Mouse (Mus musculus) frontal cortex, postnatal 36 days (tissue): ENCODE data around the gene Lmna.
A peak's percentile ranks its signal among the peaks of the same experiment; 100 is the strongest.

Source experiments
- DNase-seq, 2 experiments: peaks; one replicate each; pipeline ENCODE4 v3.0.0; 2022; ENCODE audit warnings: low spot score in 2 of 2

Gene Lmna

DNA sequence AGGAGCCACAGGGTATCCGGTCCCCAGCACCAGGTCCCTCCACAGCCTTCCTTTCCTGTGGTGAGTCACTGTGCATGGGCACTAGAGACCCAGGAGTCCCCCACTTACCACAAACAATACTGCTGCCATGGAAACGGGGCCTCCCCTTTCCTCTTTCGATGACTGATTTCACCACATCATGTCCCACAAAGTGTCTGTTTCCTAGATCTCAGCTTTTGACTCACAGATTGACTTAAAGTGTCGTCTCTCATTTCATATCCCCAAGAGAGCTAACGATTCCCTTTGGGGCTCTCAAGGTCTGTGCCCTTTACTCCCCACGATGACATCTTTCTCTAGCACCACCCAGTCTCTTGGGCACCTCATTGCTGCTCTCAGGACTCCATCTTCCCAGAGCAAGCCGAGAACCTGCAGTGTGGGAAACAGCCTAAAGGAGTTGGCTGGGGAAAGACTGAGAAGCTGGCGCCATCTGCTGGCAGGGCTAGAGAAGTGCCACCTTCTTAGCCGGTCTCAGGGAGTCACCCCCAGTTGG, 12.1 kb upstream of the Lmna start:
- DNase-seq, result peak; percentile 62 to 70

- no peak for DNase-seq
These were observed 11.4 kb upstream of the Lmna start for GRCm38 (mm10) chr3:88521156-88521555.

DNA sequence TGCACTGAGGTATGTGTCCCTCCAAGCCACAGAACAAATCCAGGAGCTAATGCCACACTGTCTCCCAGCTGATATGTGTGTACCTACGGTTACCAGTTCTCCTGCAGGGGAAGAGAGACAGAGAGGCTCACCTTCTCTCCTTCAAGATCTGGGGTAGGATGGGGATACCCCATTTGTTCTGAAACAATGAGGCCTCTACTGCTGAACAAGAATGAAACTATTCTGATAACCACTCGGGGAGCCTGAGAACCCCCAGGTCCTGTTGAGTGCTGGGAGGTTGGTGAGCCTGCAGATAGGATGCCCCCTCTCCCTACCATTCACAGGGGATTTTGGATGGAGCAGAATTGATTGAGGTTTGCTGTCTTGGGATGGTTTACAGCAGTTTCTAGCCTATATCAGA, 10.3 kb upstream of the Lmna start:
- no peak for DNase-seq

DNA sequence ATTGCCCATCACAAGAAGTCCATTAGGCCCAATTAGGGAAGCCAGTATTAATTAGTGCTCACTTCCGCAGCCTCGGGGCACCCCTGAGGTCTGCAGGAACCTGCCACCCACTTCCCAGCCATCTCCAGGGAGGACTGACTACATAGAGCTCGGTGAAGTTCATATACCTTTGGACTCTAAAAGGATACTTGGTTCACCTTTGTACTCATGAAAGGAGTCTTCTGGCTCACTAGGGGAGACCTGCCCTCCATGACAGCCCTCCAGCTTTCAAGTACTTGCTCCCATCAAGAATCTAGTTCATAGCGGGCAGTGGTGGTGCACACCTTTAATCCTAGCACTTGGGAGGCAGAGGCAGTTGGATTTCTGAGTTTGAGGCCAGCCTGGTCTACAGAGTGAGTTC, 8.7 kb upstream of the Lmna start:
- no peak for DNase-seq

DNA sequence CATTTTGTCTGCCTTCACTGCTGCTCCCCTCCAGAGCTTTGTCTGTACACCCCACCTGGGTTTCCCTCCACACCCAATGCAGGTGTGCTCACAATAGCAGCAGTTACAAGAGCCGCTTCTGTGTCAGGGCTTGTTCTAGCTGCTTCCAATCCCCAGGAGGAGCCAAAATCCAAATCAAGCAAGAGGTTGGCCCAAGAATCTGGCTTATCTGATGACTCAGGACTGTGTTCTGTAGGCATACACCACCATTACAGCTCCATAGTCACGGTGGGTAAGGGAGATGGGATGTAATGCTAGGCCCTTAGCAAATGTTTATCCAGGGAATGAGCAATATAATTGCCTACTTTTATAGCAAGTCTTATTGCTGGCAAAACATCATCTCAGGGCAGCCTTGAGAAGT, 6.7 kb upstream of the Lmna start:
- no peak for DNase-seq

DNA sequence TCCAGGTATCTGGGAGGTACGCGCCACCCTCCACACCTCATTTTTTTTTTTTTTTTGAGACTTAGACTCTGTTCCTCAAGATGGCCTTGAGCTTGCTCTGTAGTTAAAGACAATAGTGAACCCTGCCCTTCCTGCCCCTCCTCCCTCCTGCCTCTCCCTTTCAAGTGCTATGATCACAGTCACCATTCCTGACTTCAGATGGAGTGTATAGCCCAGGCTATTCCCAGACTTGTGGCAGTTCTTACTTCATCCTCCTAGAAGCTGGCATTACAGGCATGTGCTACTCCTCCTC, 5.3 kb upstream of the Lmna start:
- no peak for DNase-seq

GRCm38 (mm10) chr3:88514231-88515094, 4.7 kb upstream of the Lmna start:
- no peak for DNase-seq

GRCm38 (mm10) chr3:88513546-88514115, 3.9 kb upstream of the Lmna start:
- DNase-seq, result no peak

- no peak for DNase-seq
These were observed 3.3 kb upstream of the Lmna start for GRCm38 (mm10) chr3:88512896-88513545.

DNA sequence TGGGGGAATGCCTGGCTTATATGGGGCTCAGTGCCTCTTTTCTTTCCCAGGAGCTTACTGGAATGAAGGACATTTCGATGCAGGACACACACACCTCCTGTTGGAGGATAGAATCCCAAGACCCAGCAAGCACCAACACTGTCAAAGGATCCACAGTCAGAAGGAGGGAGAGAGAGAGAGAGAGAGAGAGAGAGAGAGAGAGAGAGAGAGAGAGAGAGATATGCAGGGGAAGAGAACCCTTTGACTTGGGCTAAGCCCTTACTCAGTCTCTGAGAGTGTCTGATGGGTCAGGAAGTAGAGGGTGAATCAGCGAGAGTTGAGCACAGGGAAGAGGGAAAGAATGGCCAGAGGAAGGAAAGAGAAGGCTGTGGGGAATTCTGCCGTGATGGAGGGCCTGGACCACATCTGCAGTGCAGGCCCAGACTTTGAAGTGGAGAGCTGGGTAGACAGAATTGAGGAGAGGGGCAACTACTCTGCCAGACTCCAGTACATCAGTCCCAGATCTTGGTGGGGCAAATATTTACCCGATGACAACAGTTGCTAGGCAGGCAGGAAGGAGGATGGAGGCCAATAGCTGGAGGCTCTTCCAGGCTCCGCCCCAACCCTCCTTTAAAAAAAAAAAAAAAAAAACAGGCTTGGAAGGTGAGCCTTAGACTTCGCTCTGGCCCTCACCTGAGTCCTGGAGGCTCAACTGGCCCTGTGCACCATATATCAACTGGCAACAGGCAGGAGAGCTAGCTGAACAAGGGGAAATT, 2.6 kb upstream of the Lmna start:
- no peak for DNase-seq

DNA sequence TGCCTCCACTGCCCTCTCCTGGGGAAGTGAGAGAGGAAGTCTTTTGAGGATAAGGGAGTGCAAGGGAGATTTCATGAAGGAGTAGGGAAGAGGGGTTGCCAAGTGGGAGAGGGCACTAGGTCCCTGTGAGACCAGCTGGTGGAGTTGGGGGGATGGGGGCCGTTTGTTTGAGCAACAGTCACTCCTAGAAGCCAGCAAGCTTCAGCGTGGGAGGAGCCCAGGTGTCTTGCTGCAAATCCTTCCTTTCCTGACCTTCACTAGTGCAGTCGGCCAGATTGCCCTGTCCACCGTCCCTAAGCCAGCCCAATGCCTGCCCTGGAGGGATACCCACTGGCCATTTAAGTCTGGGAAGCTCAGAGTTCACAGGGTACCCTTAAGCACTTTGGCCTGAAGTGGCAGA, 1.8 kb upstream of the Lmna start:
- DNase-seq, result no peak

DNA sequence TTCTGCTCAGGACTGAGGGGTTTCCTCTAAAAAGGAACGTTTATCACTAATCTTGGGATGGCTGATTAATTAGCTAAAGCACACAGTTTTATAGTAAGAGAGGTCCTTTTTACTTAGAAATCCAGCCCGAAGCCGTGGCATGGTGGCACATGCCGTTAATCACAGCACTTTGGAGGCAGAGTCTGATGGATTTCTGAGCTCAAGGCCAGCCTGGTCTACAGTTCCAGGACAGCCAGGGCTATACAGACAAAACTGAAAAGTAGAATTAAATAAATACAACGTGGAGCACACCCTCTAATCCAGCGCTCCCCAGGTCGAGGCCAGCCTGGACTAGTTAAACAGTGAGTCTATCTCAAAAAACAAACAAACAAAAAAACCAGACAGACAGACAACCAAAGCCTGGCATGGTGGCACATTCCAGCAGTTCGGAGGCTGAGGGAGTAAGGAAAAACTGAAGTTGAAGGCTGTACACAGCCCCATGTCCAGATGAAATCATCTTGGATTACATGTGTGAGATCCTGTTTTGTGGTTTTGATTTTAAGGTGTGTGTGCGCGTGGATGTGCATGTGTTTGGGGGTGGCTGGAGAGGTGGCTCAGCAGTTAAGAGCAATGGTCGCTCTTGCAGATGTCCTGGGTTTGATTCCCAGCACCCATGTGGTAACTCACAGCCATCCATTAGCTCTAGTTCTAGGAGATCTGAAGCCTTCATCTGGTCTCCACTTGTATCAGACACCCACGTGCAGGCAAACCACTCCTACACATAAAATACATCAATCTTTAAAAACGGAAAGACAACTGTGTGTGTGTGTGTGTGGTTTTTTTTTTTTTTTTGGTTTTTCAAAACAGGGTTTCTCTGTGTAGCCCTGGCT, 899 bp upstream of the Lmna start:
- no peak for DNase-seq

GRCm38 (mm10) chr3:88509250-88509649, 506 bp downstream of the Lmna start:
- DNase-seq, result no peak

- no peak for DNase-seq
These were observed 4.0 kb downstream of the Lmna start for GRCm38 (mm10) chr3:88505765-88506164.

DNA sequence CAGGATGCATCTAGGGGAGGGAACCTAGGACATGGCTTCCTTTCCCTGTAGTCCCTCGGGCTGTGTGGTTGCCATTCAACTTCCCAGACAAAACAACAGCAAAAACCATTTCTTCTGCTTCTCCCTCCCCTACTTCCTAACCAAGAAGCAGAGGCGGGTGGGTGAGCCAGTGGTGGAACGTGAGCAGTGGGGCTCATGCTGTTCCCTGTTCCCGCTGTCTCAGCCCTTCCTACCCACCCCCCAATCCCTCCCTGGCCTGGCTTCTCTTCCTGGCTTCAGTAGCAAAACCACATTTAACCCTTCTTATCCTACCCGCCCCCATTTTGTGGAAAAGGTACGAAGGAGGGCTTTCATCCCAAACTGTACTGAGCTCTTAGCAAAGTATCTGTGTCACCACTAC, 4.7 kb downstream of the Lmna start:
- DNase-seq, result no peak

GRCm38 (mm10) chr3:88503881-88504746, 5.6 kb downstream of the Lmna start:
- no peak for DNase-seq

DNA sequence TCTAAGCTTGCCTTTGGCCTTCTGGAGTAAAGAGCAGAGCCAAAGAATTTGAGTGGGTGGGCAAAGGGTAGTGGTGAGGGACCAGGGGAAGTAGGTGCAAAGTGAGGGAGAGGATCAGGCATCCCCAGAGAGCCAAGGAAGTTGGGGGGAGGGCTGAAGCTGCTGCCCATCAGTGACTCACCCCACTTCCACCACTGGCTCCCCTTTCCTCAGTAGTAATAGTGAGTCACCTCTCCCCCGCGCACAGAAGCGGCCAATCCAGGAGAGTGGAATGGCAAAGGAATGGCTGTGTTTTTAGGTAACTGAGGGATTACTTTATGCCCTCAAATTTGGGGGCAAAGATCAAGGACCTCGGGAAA, 6.3 kb downstream of the Lmna start:
- no peak for DNase-seq

DNA sequence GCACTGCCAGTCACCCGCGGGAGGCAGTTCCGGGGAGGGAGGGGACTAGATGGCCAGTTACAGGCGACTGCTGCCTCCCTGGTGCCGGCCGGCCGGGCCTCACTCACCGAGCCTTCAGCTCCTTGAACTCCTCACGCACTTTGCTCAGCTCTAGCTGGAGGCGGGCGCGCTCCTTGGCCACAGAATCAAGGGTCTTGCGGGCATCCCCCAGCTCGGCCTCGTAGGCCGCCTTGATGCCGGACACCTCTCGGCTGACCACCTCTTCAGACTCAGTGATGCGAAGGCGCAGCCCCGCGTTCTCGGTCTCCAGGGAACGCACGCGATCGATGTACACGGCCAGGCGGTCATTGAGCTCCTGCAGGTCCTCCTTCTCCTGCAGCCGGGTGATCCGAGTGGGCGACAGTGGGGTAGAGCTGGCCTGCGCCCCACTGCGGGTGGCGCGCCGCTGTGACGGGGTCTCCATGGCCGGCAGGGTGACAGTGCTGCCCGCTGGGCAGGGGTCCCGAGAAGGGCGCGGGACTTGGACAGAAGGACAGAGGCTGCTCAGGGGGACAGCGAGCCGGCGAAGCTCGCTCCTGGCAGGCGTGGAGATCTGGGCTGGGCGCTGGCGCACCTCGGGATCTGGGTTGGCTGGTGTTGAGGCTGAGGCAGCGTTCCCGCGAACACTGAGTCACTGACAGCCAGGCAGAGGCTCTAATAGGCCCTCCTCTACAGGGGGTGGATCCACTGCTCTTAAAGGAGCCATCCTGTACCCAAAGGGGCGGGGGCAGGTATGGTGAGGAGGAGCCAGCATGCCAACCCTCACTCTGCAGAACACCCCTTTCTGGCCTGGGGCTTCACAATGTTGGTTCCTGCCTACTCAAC, 6.9 kb downstream of the Lmna start:
- DNase-seq, result peak; percentile 94

- no peak for DNase-seq
These were observed 7.7 kb downstream of the Lmna start for GRCm38 (mm10) chr3:88502031-88502571.
